Mouse (Mus musculus): ENCODE measurements around the gene Gal3st3. TPM values are rescaled to one million over a fixed set of nuclear protein-coding genes. Genes with fewer than 3 reads are reported as not detected.

Gal3st3 gene
- polyA plus RNA-seq, 1 experiment from 2014 or later = 3.3 TPM

GRCm38 (mm10) chr19:5327970-5328369 is 29.8 kb downstream of the Gal3st3 start:
- no peaks in the 10 kb centered on the region for H3K36me3 ChIP-seq (ENCODE audit: control insufficient read depth, insufficient read depth, low read length)
- 61% methylated on average over 19 of the region's 19 CpGs for WGBS
- no peaks in the 10 kb centered on the region for H3K9me3 ChIP-seq (ENCODE audit: control insufficient read depth, low read length)
- H3K27me3 ChIP-seq (replicated peaks; ENCODE audit: control insufficient read depth, insufficient read depth, low read length) = no peaks in the 10 kb centered on the region
- no peaks in the 10 kb centered on the region for H3K4me1 ChIP-seq (replicated peaks; ENCODE audit: control insufficient read depth, insufficient read depth, low read length)
- no peak overlapping the region for H3K4me3 ChIP-seq (ENCODE audit: low read depth, low read length)
- DNase-seq (ENCODE audit: low spot score) (no peak), ATAC-seq (replicated peaks; ENCODE audit: low FRiP score, low TSS enrichment, low read depth) (no peak)
- H3K4me2 ChIP-seq (ENCODE audit: low read length) = no peak overlapping the region
- no peak overlapping the region for H3K9ac ChIP-seq (ENCODE audit: low read length)
- no peak overlapping the region for H3K27ac ChIP-seq (ENCODE audit: low read depth)

- no peak overlapping the region for H3K4me2 ChIP-seq (ENCODE audit: low read length)
- no peaks in the 10 kb centered on the region for H3K9me3 ChIP-seq (ENCODE audit: control insufficient read depth, low read length)
- no peak overlapping the region for H3K4me3 ChIP-seq (ENCODE audit: low read depth, low read length)
- DNase-seq (ENCODE audit: low spot score) = no peak
- H3K36me3 ChIP-seq (ENCODE audit: control insufficient read depth, insufficient read depth, low read length) = no peaks in the 10 kb centered on the region
- WGBS = 70% methylated on average over 5 of the region's 5 CpGs
- ATAC-seq (replicated peaks; ENCODE audit: low FRiP score, low TSS enrichment, low read depth) = no peak
- H3K9ac ChIP-seq (ENCODE audit: low read length) = no peak overlapping the region
- no peak overlapping the region for H3K27ac ChIP-seq (ENCODE audit: low read depth)
- H3K4me1 ChIP-seq (replicated peaks; ENCODE audit: control insufficient read depth, insufficient read depth, low read length) = no peaks in the 10 kb centered on the region
- H3K27me3 ChIP-seq (replicated peaks; ENCODE audit: control insufficient read depth, insufficient read depth, low read length) = no peaks in the 10 kb centered on the region
Observed at GRCm38 (mm10) chr19:5334741-5335140, 36.6 kb downstream of the Gal3st3 start.

GRCm38 (mm10) chr19:5335441-5335840 is 37.3 kb downstream of the Gal3st3 start, which contains the start of gene Catsper1:
Catsper1 (plus strand) TSS chr19:5335741.
- ATAC-seq (replicated peaks; ENCODE audit: low FRiP score, low TSS enrichment, low read depth) (no peak), DNase-seq (ENCODE audit: low spot score) (no peak)
- no peak within 1 kb of the TSS for H3K27ac ChIP-seq (ENCODE audit: low read depth)
- H3K4me1 ChIP-seq (replicated peaks; ENCODE audit: control insufficient read depth, insufficient read depth, low read length) = no peaks in the 10 kb centered on the region
- no peaks in the 10 kb centered on the region for H3K9me3 ChIP-seq (ENCODE audit: control insufficient read depth, low read length)
- no peak within 1 kb of the TSS for H3K4me2 ChIP-seq (ENCODE audit: low read length)
- no peak within 1 kb of the TSS for H3K4me3 ChIP-seq (ENCODE audit: low read depth, low read length)
- H3K36me3 ChIP-seq (ENCODE audit: control insufficient read depth, insufficient read depth, low read length) = no peaks in the 10 kb centered on the region
- H3K9ac ChIP-seq (ENCODE audit: low read length) = no peak within 1 kb of the TSS
- H3K27me3 ChIP-seq (replicated peaks; ENCODE audit: control insufficient read depth, insufficient read depth, low read length) = no peaks in the 10 kb centered on the region
- 92% methylated on average over 6 of the region's 6 CpGs for WGBS

GRCm38 (mm10) chr19:5337975-5338374 is 39.8 kb downstream of the Gal3st3 start:
- Histone ChIP-seq H3K36me3 (ENCODE audit: control insufficient read depth, insufficient read depth, low read length) (no peaks in the 10 kb centered on the region), H3K27me3 (replicated peaks; ENCODE audit: control insufficient read depth, insufficient read depth, low read length) (no peaks in the 10 kb centered on the region), H3K9me3 (ENCODE audit: control insufficient read depth, low read length) (no peaks in the 10 kb centered on the region), H3K9ac (ENCODE audit: low read length) (no peak overlapping the region), H3K4me1 (replicated peaks; ENCODE audit: control insufficient read depth, insufficient read depth, low read length) (no peaks in the 10 kb centered on the region), H3K4me3 (ENCODE audit: low read depth, low read length) (no peak overlapping the region), H3K27ac (ENCODE audit: low read depth) (no peak overlapping the region), H3K4me2 (ENCODE audit: low read length) (no peak overlapping the region)
- ATAC-seq (replicated peaks; ENCODE audit: low FRiP score, low TSS enrichment, low read depth) (no peak), DNase-seq (ENCODE audit: low spot score) (peak; percentile 89)
- 23% methylated on average over 5 of the region's 5 CpGs for WGBS

- no peak overlapping the region for H3K9ac ChIP-seq (ENCODE audit: low read length)
Observed at GRCm38 (mm10) chr19:5341360-5341759, 43.2 kb downstream of the Gal3st3 start.

GRCm38 (mm10) chr19:5345297-5346131 is 47.4 kb downstream of the Gal3st3 start:
- ATAC-seq (replicated peaks; ENCODE audit: low FRiP score, low TSS enrichment, low read depth) (no peak), DNase-seq (ENCODE audit: low spot score) (no peak)
- WGBS = 74% methylated on average over 6 of the region's 6 CpGs
- Histone ChIP-seq H3K4me3 (ENCODE audit: low read depth, low read length) (no peak overlapping the region), H3K4me2 (ENCODE audit: low read length) (no peak overlapping the region), H3K4me1 (replicated peaks; ENCODE audit: control insufficient read depth, insufficient read depth, low read length) (no peaks in the 10 kb centered on the region), H3K9ac (ENCODE audit: low read length) (no peak overlapping the region), H3K36me3 (ENCODE audit: control insufficient read depth, insufficient read depth, low read length) (no peaks in the 10 kb centered on the region), H3K9me3 (ENCODE audit: control insufficient read depth, low read length) (no peaks in the 10 kb centered on the region), H3K27ac (ENCODE audit: low read depth) (no peak overlapping the region), H3K27me3 (replicated peaks; ENCODE audit: control insufficient read depth, insufficient read depth, low read length) (no peaks in the 10 kb centered on the region)

More at GRCm38 (mm10) chr19:5341360-5341759, 43.2 kb downstream of the Gal3st3 start:
- no peak for DNase-seq (ENCODE audit: low spot score)
- H3K4me1 ChIP-seq (replicated peaks; ENCODE audit: control insufficient read depth, insufficient read depth, low read length) = no peaks in the 10 kb centered on the region
- no peaks in the 10 kb centered on the region for H3K36me3 ChIP-seq (ENCODE audit: control insufficient read depth, insufficient read depth, low read length)
- no peak for ATAC-seq (replicated peaks; ENCODE audit: low FRiP score, low TSS enrichment, low read depth)
- H3K9me3 ChIP-seq (ENCODE audit: control insufficient read depth, low read length) = no peaks in the 10 kb centered on the region
- H3K4me2 ChIP-seq (ENCODE audit: low read length) = no peak overlapping the region
- H3K27ac ChIP-seq (ENCODE audit: low read depth) = no peak overlapping the region
- 84% methylated on average over 7 of the region's 7 CpGs for WGBS
- no peak overlapping the region for H3K4me3 ChIP-seq (ENCODE audit: low read depth, low read length)
- H3K27me3 ChIP-seq (replicated peaks; ENCODE audit: control insufficient read depth, insufficient read depth, low read length) = no peaks in the 10 kb centered on the region

GRCm38 (mm10) chr19:5348064-5348463 is 49.9 kb downstream of the Gal3st3 start:
- Histone ChIP-seq H3K4me3 (ENCODE audit: low read depth, low read length) (no peak overlapping the region), H3K4me2 (ENCODE audit: low read length) (no peak overlapping the region), H3K36me3 (ENCODE audit: control insufficient read depth, insufficient read depth, low read length) (no peaks in the 10 kb centered on the region), H3K27ac (ENCODE audit: low read depth) (no peak overlapping the region), H3K9me3 (ENCODE audit: control insufficient read depth, low read length) (no peaks in the 10 kb centered on the region), H3K4me1 (replicated peaks; ENCODE audit: control insufficient read depth, insufficient read depth, low read length) (no peaks in the 10 kb centered on the region), H3K9ac (ENCODE audit: low read length) (no peak overlapping the region), H3K27me3 (replicated peaks; ENCODE audit: control insufficient read depth, insufficient read depth, low read length) (no peaks in the 10 kb centered on the region)
- no peak for ATAC-seq (replicated peaks; ENCODE audit: low FRiP score, low TSS enrichment, low read depth)
- no peak for DNase-seq (ENCODE audit: low spot score)
- 72% methylated on average over 6 of the region's 6 CpGs for WGBS

DNA sequence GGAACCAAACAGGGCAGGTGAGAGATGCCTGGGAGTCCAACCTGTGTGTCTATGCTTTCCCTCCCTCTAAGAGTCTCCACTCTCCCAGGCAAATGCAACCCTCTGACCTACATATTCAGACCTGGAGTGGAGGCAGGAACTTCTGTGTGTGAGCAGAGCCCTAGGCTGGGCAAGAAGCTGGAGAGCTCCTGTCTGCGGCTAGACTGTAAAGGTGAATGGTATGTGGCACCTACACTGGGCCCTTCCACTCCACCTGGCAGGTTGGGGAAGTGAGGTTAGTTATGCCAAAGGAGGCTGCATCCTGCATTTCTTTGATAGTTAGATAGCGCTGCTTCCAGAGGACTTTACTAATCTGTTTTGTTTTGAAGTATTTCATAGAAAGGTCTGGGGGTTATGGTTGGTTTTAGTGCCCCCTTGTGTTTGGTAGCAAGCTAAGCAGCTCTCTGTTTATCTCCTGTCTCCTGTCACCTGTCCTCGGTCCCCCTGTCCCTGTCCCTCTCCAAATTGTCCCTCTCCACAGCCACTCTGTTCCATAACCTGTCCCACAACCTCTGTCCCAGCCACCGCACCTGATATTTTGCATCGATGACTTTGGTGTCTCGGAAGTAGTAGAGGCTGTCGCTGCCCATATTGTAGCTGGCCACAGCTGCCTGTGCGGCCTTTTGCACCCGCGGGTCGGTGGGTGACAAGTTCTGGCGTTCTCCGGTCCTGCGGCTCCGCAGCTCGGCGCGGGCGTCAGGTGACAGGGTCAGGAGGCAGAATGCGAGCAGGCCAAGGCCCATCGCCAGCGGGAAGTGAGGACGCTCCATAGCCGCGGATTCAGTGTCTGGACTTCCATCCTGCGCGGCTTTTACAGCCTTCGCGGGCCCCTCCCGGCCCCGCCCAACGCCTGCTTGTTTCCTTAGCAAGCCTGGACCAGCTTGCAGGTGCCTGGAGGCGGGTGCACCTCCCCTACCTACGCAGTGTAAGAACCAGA is 50.7 kb downstream of the Gal3st3 start:
- Histone ChIP-seq H3K9me3 (ENCODE audit: control insufficient read depth, low read length) (no peaks in the 10 kb centered on the region), H3K4me3 (ENCODE audit: low read depth, low read length) (peak overlapping the region; percentile 23), H3K9ac (ENCODE audit: low read length) (peak overlapping the region; percentile 28), H3K4me2 (ENCODE audit: low read length) (peak overlapping the region; percentile 53), H3K4me1 (replicated peaks; ENCODE audit: control insufficient read depth, insufficient read depth, low read length) (no peaks in the 10 kb centered on the region), H3K27me3 (replicated peaks; ENCODE audit: control insufficient read depth, insufficient read depth, low read length) (no peaks in the 10 kb centered on the region), H3K36me3 (ENCODE audit: control insufficient read depth, insufficient read depth, low read length) (no peaks in the 10 kb centered on the region), H3K27ac (ENCODE audit: low read depth) (no peak overlapping the region)
- peak; percentile 82 for DNase-seq (ENCODE audit: low spot score)
- peak; percentile 53 for ATAC-seq (replicated peaks; ENCODE audit: low FRiP score, low TSS enrichment, low read depth)
- WGBS = 4% methylated on average over 34 of the region's 34 CpGs
